ENCODE assay signal across 9 mouse cellular contexts in genomic region chr1:78203086-78203614, GRCm38 (mm10). TPM values are rescaled to one million over a fixed set of nuclear protein-coding genes. Genes with fewer than 3 reads are reported as not detected.
DNase-seq lines count a peak whose midpoint lies in the region; ATAC-seq and TF ChIP-seq lines count a peak whose summit lies in the region.
"Had no signal": no experiment of that assay in that cellular context is flagged by ENCODE, and none has a peak within 500 bp of the region (broad histone marks: within the 10 kb centered on the region; RNA-seq: fewer than 3 reads in every experiment).

No protein-coding gene starts in this region.

- no peaks in the 10 kb centered on the region for H3K27me3 ChIP-seq in C2C12 (ENCODE audit: control insufficient read depth, insufficient read depth, insufficient read length)
- peaks cover 87% of the 10 kb centered on the region for H3K27me3 ChIP-seq in forebrain, postnatal 0 days (ENCODE audit: insufficient read depth, low read length)
- peaks cover 93% of the 10 kb centered on the region for H3K27me3 ChIP-seq in liver, postnatal 0 days (ENCODE audit: insufficient read depth, low read length)

- H3K79me3 ChIP-seq in C2C12 (ENCODE audit: low read depth), result no peaks in the 10 kb centered on the region

- under 1% methylated on average over 14 of the region's 14 CpGs for WGBS in forebrain, postnatal 0 days
- 3% methylated on average over 13 of the region's 14 CpGs for WGBS in liver, postnatal 0 days (ENCODE audit: insufficient replicate concordance)

- H3K36me3 ChIP-seq in C2C12 (ENCODE audit: control insufficient read depth, insufficient read depth), result no peaks in the 10 kb centered on the region
- no peaks in the 10 kb centered on the region for H3K36me3 ChIP-seq in forebrain, postnatal 0 days (ENCODE audit: insufficient read depth)
- H3K36me3 ChIP-seq in liver, postnatal 0 days (replicated peaks; ENCODE audit: insufficient read depth, low read length), result no peaks in the 10 kb centered on the region

- no peak for ATAC-seq in forebrain, postnatal 0 days
- no peak for ATAC-seq in liver, postnatal 0 days
- no peak for ATAC-seq in monocyte, adult 5-6 weeks (replicated peaks; ENCODE audit: insufficient number of reproducible peaks, low FRiP score, low TSS enrichment, poor library complexity, severe bottlenecking)
- ATAC-seq in erythroid progenitor cell, adult 5-6 weeks (replicated peaks; ENCODE audit: low FRiP score, poor library complexity, severe bottlenecking), result no peak

- 0 out of 2 replicates have a peak, but pooled peaks cover 2% of the 10 kb centered on the region for H3K4me1 ChIP-seq in forebrain, postnatal 0 days (ENCODE audit: insufficient read depth)
- peaks cover 5% of the 10 kb centered on the region for H3K4me1 ChIP-seq in liver, postnatal 0 days (ENCODE audit: insufficient read depth)

- H3ac ChIP-seq in C2C12 (ENCODE audit: control insufficient read depth, insufficient read length, low read depth), result no peak overlapping the region

- DNase-seq in embryo, embryonic 10.5 days (ENCODE audit: low spot score), result peak; percentile 59
- no peak for DNase-seq in embryo, embryonic 10 days (ENCODE audit: low spot score)
- no peak for DNase-seq in forebrain, postnatal 0 days
- no peak for DNase-seq in liver, postnatal 0 days
- no peak for DNase-seq in layer of hippocampus, adult 11-12 months (ENCODE audit: low spot score)
- DNase-seq: gastrocnemius, postnatal 10 days had no signal

- peak overlapping the region; percentile 34 for H3K4me3 ChIP-seq in C2C12 (ENCODE audit: insufficient read depth, poor library complexity, severe bottlenecking)
- peak overlapping the region; percentile 29 for H3K4me3 ChIP-seq in forebrain, postnatal 0 days (ENCODE audit: low read depth, low read length)
- H3K4me3 ChIP-seq in liver, postnatal 0 days (ENCODE audit: low read depth, low read length), result peak overlapping the region; percentile 48

- no peak for TF ChIP-seq CTCF in C2C12 (IDR thresholded peaks at IDR 0.05; ENCODE audit: control insufficient read depth, insufficient read depth, insufficient read length)
- TF ChIP-seq CTCF in forebrain, postnatal 0 days (IDR thresholded peaks at IDR 0.05; ENCODE audit: low read depth), result no peak
- TF ChIP-seq CTCF in liver, postnatal 0 days (IDR thresholded peaks at IDR 0.05; ENCODE audit: low read depth), result no peak

- no peak for TF ChIP-seq EP300 in liver, postnatal 0 days (IDR thresholded peaks at IDR 0.05; ENCODE audit: low read depth)

- no peak overlapping the region for H3K27ac ChIP-seq in forebrain, postnatal 0 days (ENCODE audit: low read depth, low read length)
- H3K27ac ChIP-seq in liver, postnatal 0 days (ENCODE audit: low read depth), result no peak overlapping the region

- no peak overlapping the region for H3K9ac ChIP-seq in forebrain, postnatal 0 days
- no peak overlapping the region for H3K9ac ChIP-seq in liver, postnatal 0 days (replicated peaks)

- peak overlapping the region; percentile 39 for H3K4me2 ChIP-seq in forebrain, postnatal 0 days (ENCODE audit: low read depth)
- H3K4me2 ChIP-seq in liver, postnatal 0 days (ENCODE audit: low read depth, low read length), result peak overlapping the region; percentile 73

- H3K9me3 ChIP-seq in forebrain, postnatal 0 days (ENCODE audit: low read length), result no peaks in the 10 kb centered on the region
- H3K9me3 ChIP-seq in liver, postnatal 0 days (ENCODE audit: low read length), result no peaks in the 10 kb centered on the region

- H3K79me2 ChIP-seq in C2C12 (ENCODE audit: control insufficient read depth, insufficient read depth), result no peaks in the 10 kb centered on the region

TF ChIP-seq in C2C12, 6 proteins besides CTCF, POLR2A, EP300 and RAD21:
- TF ChIP-seq USF1 (IDR thresholded peaks at IDR 0.05; ENCODE audit: low read depth) (no peak), MYOG (IDR thresholded peaks at IDR 0.05; ENCODE audit: control insufficient read depth, extremely low read depth, insufficient read length) (no peak)

RNA-seq across cellular contexts. Expression of gene Pax3, which starts 6.2 kb away (rescaled TPM):
- polyA plus RNA-seq in C2C12 (2012; fragmentation: generic; extraction: Trizol), result 0.23 TPM
- total RNA-seq in forebrain, postnatal 0 days (2014; rRNA removed), result 0.15 and 0.19 TPM in 2 replicates
- 0.04 and 0.40 TPM in 2 replicates for polyA plus RNA-seq in forebrain, postnatal 0 days (2015; fragmentation: Nextera tagmentation; extraction: Ambion mirVana)
- not detected in 2 replicates for polyA plus RNA-seq in liver, postnatal 0 days (2015; fragmentation: Nextera tagmentation; extraction: Ambion mirVana)
- total RNA-seq in monocyte, adult 5-6 weeks (2017), result not detected in 3 replicates
- not detected in 2 replicates for total RNA-seq in erythroid progenitor cell, adult 5-6 weeks (2015; ENCODE audit: low replicate concordance)
- not detected in 2 replicates for total RNA-seq in erythroid progenitor cell, adult 5-6 weeks (2017; ENCODE audit: low replicate concordance)
